Mouse (Mus musculus): ENCODE data around the gene Rprml.

- TF ChIP-seq POLR2A (IDR thresholded peaks at IDR 0.05; ENCODE audit: control insufficient read depth, extremely low read depth, insufficient read depth, low read length, poor library complexity) (no peak), CTCF (IDR thresholded peaks at IDR 0.05; ENCODE audit: borderline replicate concordance, control insufficient read depth, extremely low read depth, insufficient read depth, low read length, poor library complexity) (no peak)
Observed at GRCm38 (mm10) chr11:103651426-103651825, 2.1 kb downstream of the Rprml start.
